Mouse (Mus musculus) kidney, postnatal 0 days (tissue): ENCODE data around the gene Pam. TPM values are rescaled to one million over a fixed set of nuclear protein-coding genes. Genes with fewer than 3 reads are reported as not detected.

Experiments
- ATAC-seq: fragments of 200-750 bp; cut with Nextera tagmentation; replicated peaks from 2 replicates; pipeline ENCODE4 v1.8.0; 2017; ENCODE audit warnings: low read depth, moderate number of reproducible peaks, moderate TSS enrichment, moderate library complexity; ENCODE audit not compliant: low FRiP score
- DNase-seq: peaks from one replicate; pipeline ENCODE4 v3.0.0-alpha.2; 2016; ENCODE audit warnings: low spot score
- H3K27ac ChIP-seq: fragments of 300-500 bp; sonication (generic); 2 replicates; pipeline ENCODE4 v1.5.1; 2014; ENCODE audit warnings: mild to moderate bottlenecking
- H3K27me3 ChIP-seq: fragments of 300-500 bp; sonication (generic); 2 replicates; pipeline ENCODE4 v1.6.1; 2014; ENCODE audit warnings: low read length, mixed read lengths; ENCODE audit not compliant: insufficient read depth
- H3K36me3 ChIP-seq: fragments of 300-500 bp; sonication (generic); 2 replicates; pipeline ENCODE4 v1.6.1; 2014; ENCODE audit warnings: low read length, mixed read lengths; ENCODE audit not compliant: insufficient read depth
- H3K4me1 ChIP-seq: fragments of 300-500 bp; sonication (generic); replicated peaks from 2 replicates; pipeline ENCODE4 v1.6.1; 2014; ENCODE audit warnings: antibody characterized with exemption, low read length, mixed read lengths; ENCODE audit not compliant: insufficient read depth
- H3K4me2 ChIP-seq: fragments of 300-500 bp; sonication (generic); 2 replicates; pipeline ENCODE4 v1.6.1; 2014; ENCODE audit warnings: mild to moderate bottlenecking, low read length, moderate library complexity, mixed read lengths
- H3K4me3 ChIP-seq: fragments of 300-500 bp; sonication (generic); replicated peaks from 2 replicates; pipeline ENCODE4 v1.5.1; 2014; ENCODE audit warnings: low read depth, low read length
- H3K9ac ChIP-seq: fragments of 300-500 bp; sonication (generic); 2 replicates; pipeline ENCODE4 v1.6.1; 2014; ENCODE audit warnings: low read depth, low read length
- H3K9me3 ChIP-seq: fragments of 300-500 bp; sonication (generic); replicated peaks from 2 replicates; pipeline ENCODE4 v1.6.1; 2016; ENCODE audit warnings: low read length, inconsistent platforms, mixed read lengths
- CTCF ChIP-seq: IDR thresholded peaks from 2 replicates; pipeline ENCODE4 v1.5.1; 2016; ENCODE audit warnings: antibody characterized with exemption, low read depth, mild to moderate bottlenecking, moderate library complexity
- WGBS: fragments of 180-500 bp; shearing (Covaris S2); extraction: QIAGEN DNeasy Blood & Tissue Kit; methylation state at CpG from one replicate; pipeline ENCODE4 v1.1.7; 2014; 5-methylcytosine and 5-hydroxymethylcytosine counted together
- polyA plus RNA-seq: library from polyadenylated mRNA; unstranded; fragments of >200 nt; fragmentation: Nextera tagmentation; extraction: Ambion mirVana; gene quantifications from 2 replicates; pipeline ENCODE4 v1.2.1, GENCODE M21; 2015

Gene Pam
- polyA plus RNA-seq, 1 experiment from 2014 or later = 67.6 TPM

GRCm38 (mm10) chr1:98096396-98096935 lies 1.0 kb upstream of the Pam start:
- WGBS = 74% methylated on average over 1 of the region's 1 CpGs
- H3K4me1 ChIP-seq = 0 out of 2 replicates have a peak, but pooled peaks cover 3% of the 10 kb centered on the region
- no peaks in the 10 kb centered on the region for H3K27me3 ChIP-seq
- TF ChIP-seq CTCF = no peak
- no peaks in the 10 kb centered on the region for H3K36me3 ChIP-seq
- H3K27ac ChIP-seq = no peak overlapping the region
- H3K9me3 ChIP-seq = no peaks in the 10 kb centered on the region
- DNase-seq = no peak
- 0 out of 2 replicates have a peak overlapping the region, but pooled peaks have one; percentile 77 for H3K4me2 ChIP-seq
- no peak overlapping the region for H3K9ac ChIP-seq
- no peak for ATAC-seq
- H3K4me3 ChIP-seq = no peak overlapping the region

GRCm38 (mm10) chr1:98095991-98096330 lies 515 bp upstream of the Pam start:
- Histone ChIP-seq H3K4me1 (0 out of 2 replicates have a peak, but pooled peaks cover 3% of the 10 kb centered on the region), H3K4me2 (peak overlapping the region; percentile 77), H3K9me3 (no peaks in the 10 kb centered on the region), H3K9ac (peak overlapping the region; percentile 74), H3K36me3 (no peaks in the 10 kb centered on the region), H3K4me3 (peak overlapping the region; percentile 73), H3K27ac (peak overlapping the region; percentile 75; the same call in 1 of the 2 replicates), H3K27me3 (no peaks in the 10 kb centered on the region)
- ATAC-seq (no peak), DNase-seq (no peak)
- TF ChIP-seq CTCF = no peak
- 36% methylated on average over 9 of the region's 9 CpGs for WGBS

GRCm38 (mm10) chr1:98094811-98095245 lies 618 bp downstream of the Pam start:
- Histone ChIP-seq H3K4me2 (peak overlapping the region; percentile 77), H3K4me1 (0 out of 2 replicates have a peak, but pooled peaks cover 3% of the 10 kb centered on the region), H3K9ac (peak overlapping the region; percentile 74), H3K27me3 (no peaks in the 10 kb centered on the region), H3K9me3 (no peaks in the 10 kb centered on the region), H3K36me3 (no peaks in the 10 kb centered on the region), H3K4me3 (peak overlapping the region; percentile 73), H3K27ac (peak overlapping the region; percentile 75)
- DNase-seq (peak; percentile 40), ATAC-seq (peak; percentile 31)
- WGBS = 0% methylated on average over 20 of the region's 20 CpGs
- TF ChIP-seq CTCF = no peak

GRCm38 (mm10) chr1:98089336-98089975 lies 6.0 kb downstream of the Pam start:
- Histone ChIP-seq H3K4me2 (no peak overlapping the region), H3K36me3 (no peaks in the 10 kb centered on the region), H3K4me1 (0 out of 2 replicates have a peak, but pooled peaks cover 1% of the 10 kb centered on the region), H3K27ac (no peak overlapping the region), H3K9me3 (no peaks in the 10 kb centered on the region), H3K27me3 (no peaks in the 10 kb centered on the region), H3K4me3 (no peak overlapping the region), H3K9ac (no peak overlapping the region)
- no peak for TF ChIP-seq CTCF
- 87% methylated on average over 5 of the region's 5 CpGs for WGBS
- DNase-seq (no peak), ATAC-seq (no peak)

GRCm38 (mm10) chr1:98086456-98086855 lies 9.0 kb downstream of the Pam start:
- Histone ChIP-seq H3K27ac (no peak overlapping the region), H3K9me3 (no peaks in the 10 kb centered on the region), H3K27me3 (no peaks in the 10 kb centered on the region), H3K9ac (no peak overlapping the region), H3K4me1 (no peaks in the 10 kb centered on the region; the same call in 1 of the 2 replicates), H3K4me2 (no peak overlapping the region), H3K4me3 (no peak overlapping the region), H3K36me3 (no peaks in the 10 kb centered on the region)
- no peak for ATAC-seq
- TF ChIP-seq CTCF = no peak
- DNase-seq = no peak
- WGBS = 55% methylated on average over 3 of the region's 3 CpGs

- Histone ChIP-seq H3K27me3 (no peaks in the 10 kb centered on the region), H3K4me3 (no peak overlapping the region), H3K4me1 (no peaks in the 10 kb centered on the region; the same call in 1 of the 2 replicates), H3K9me3 (no peaks in the 10 kb centered on the region), H3K27ac (no peak overlapping the region), H3K9ac (no peak overlapping the region), H3K4me2 (no peak overlapping the region), H3K36me3 (no peaks in the 10 kb centered on the region)
- no peak for TF ChIP-seq CTCF
- ATAC-seq (no peak), DNase-seq (peak; percentile 12)
- 66% methylated on average over 13 of the region's 13 CpGs for WGBS
Measured at GRCm38 (mm10) chr1:98084596-98085274, 10.7 kb downstream of the Pam start.
